Mouse (Mus musculus): Measurements from ENCODE around the gene Cenpt.

Cenpt gene

DNA sequence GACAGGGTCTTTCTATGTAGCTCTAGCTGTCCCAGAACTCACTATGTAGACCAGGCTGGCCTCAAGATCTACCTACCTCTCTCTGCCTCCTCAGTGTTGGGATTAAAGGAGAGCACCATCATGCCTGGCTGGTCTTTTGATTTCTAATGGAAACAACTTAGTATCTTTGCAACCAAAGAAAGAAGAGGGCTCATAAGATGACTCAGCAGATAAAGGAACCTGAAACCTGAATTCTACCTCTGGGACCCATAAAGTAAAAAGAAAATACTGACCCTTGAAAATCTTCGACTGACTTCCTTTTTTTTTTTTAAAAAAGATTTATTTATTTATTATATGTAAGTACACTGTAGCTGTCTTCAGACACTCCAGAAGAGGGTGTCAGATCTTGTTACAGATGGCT is 47.1 kb downstream of the Cenpt start:
- in situ Hi-C loops (cut with MboI) = no loop called here

DNA sequence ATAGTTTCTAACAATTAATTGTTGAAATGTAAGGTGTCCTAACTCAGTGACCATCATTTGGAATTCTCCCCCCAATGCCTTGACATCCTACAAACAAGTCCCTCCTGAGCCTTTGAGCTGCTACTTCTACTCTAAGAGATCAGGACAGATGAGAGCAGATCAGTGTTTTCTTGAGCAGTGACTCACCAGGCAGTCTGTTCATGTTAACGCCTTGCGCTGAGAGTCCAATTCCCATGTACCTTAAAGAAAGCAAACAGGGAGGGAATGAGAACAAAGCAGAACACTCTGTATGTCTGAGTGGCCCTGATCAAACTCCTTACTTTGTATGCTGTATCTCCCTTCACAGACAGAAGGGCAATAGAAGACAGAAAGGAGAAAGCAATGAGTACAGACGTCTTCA is 47.7 kb downstream of the Cenpt start:
- in situ Hi-C loops (cut with MboI) = no loop called here

DNA sequence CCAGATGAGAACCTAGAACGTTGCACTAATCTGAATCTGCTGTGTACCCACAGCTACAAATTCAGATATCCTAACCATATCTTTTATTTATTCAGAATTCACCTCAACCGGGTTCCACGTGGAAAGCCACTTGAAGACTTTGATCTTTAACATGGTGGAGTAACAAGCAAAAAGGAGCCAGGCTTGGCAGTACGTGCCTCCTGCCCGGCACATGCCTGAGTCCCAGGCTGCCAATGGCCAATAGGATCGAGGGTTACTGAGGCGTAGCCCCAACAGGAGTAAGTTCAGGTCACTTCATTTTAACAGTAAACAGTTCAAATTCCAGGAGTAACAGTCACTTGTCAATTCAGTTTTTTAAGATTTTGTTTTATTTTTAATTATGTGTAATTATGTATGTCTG is 48.3 kb downstream of the Cenpt start:
- in situ Hi-C loops (cut with MboI) = no loop called here

DNA sequence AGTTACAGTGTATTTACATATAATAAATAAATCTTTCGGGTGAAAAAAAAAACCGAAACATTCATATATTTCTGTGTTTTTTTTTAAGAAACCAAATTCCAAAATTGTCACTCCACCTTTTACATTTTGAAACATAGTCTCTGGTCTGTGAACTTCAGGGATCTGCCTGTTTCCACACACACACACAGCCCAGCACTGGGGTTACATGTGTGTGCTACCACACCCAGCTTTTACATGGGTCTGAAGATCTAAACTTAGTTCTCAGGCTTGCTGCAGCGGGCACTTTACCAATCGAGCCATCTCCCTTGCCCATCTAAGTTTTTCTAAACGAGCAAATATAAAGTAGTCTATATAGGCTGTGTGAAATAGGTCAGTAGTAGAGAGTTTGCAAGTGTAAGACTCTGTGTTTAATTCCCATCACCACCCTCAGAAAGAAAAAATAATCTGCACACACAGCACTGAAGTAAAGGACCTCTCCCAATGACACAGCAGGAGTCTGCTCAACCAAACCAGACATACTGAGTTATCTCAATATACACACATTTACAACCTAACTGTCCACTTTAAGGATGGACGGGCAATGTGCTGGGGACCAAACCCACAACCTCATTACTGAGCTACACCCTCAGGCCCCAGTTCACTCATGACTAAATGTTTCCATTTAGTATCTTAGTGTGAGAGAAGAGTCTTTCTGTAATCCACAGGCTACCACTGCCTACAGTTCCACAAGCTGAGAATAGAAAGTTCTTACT is 51.7 kb downstream of the Cenpt start:
- in situ Hi-C loops (cut with MboI) = no loop called here

DNA sequence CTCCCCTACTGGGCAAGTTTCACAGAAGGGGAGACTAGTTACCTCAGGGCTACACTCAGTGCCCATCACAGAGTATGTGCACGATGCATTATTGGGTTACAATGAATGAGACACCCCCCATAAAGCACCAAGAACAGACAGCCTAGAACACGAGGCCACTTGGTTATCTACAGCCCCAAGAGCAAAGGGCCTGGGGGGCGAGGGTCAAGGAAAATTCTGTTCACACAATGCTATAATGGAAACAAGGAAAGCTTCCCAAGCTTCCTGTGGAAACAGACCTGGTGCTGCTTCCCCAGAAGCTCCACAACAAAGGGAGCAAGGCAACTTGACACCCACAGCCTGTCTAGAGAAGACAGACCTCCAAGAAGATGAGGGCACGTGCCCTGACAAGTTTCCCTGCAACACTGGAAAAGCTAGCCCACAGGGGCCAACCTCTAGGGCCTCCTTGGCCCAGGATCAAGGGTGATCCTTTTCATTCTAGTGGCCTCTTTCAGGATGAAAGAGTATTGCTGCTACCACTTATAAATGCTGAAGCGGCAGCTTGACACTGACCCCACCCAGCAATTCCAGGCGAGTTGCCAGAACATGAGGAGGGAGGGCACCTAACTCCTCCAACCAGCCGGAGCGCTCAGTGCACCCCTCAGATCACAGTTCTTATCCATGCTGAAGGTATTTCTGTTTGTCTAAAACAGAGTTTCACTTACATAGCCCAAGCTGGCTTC is 53.8 kb downstream of the Cenpt start:
- in situ Hi-C loops (cut with MboI) = no loop called here

DNA sequence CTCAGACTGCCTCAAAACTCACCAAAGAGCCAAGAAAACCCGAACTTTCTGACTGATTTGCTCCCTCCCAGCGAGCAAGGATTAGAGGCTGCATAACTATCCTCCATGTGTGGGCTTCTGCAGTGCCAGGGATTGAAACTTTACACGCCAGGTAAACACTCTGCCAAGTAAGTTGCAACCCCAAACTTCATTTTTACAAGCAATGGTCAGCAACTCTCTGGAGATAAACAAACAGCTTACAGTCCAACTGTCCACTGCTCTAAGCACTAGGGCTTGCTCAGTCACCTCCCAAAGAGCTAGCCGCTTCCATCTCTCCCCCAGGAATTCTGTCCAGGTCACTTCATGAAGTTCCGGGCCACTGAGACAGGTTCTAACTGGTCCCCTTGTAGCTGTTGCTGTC is 54.7 kb downstream of the Cenpt start:
- in situ Hi-C loops (cut with MboI) = no loop called here

DNA sequence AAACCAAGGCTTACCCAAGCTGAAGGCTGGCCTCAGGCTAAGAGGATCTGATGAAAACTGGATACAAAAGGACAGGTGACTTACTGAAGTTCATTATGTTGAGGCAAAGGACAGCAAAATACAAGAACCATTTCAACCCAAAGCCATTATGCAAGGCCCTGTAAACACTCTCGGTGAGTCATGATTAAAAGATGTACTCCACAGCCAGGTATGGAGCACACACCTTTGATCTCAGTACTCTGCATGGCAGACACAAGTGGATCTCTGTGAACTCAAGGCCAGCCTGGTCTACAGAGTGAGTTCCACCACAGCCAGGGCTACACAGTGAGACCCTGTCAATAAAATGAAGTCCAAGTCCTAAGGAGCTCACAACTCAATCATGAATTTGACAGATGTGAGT is 57.3 kb downstream of the Cenpt start:
- in situ Hi-C loops (cut with MboI) = no loop called here

All from mature B cell (primary cell).